Mouse (Mus musculus) lung, postnatal 10 days (tissue): ENCODE measurements around the gene Csk.
A peak's percentile ranks its signal among the peaks of the same experiment; 100 is the strongest.

Source experiments
- DNase-seq: peaks from one replicate; pipeline ENCODE4 v3.0.0; 2021

Csk gene

GRCm38 (mm10) chr9:57656631-57657350 is 3.4 kb upstream of the Csk start:
- peak; percentile 58 for DNase-seq

- DNase-seq = peak; percentile 96
Observed at GRCm38 (mm10) chr9:57655749-57656148, 2.3 kb upstream of the Csk start.

GRCm38 (mm10) chr9:57654966-57655365 is 1.5 kb upstream of the Csk start:
- no peak for DNase-seq

- DNase-seq = no peak
Observed at GRCm38 (mm10) chr9:57652855-57653254, 576 bp downstream of the Csk start.

GRCm38 (mm10) chr9:57652351-57652750 is 1.1 kb downstream of the Csk start:
- no peak for DNase-seq

GRCm38 (mm10) chr9:57650786-57651311 is 2.6 kb downstream of the Csk start:
- peak; percentile 54 for DNase-seq

- no peak for DNase-seq
Observed at GRCm38 (mm10) chr9:57650130-57650785, 3.2 kb downstream of the Csk start.

- DNase-seq = no peak
Observed at GRCm38 (mm10) chr9:57647286-57648108, 5.9 kb downstream of the Csk start.

- no peak for DNase-seq
Observed at GRCm38 (mm10) chr9:57646551-57647103, 6.8 kb downstream of the Csk start.

GRCm38 (mm10) chr9:57644944-57645893 is 8.2 kb downstream of the Csk start:
- peak; percentile 95 for DNase-seq

GRCm38 (mm10) chr9:57644442-57644943 is 8.9 kb downstream of the Csk start:
- no peak for DNase-seq

GRCm38 (mm10) chr9:57643856-57644180 is 9.6 kb downstream of the Csk start:
- no peak for DNase-seq

GRCm38 (mm10) chr9:57643169-57643855 is 10.1 kb downstream of the Csk start:
- DNase-seq = no peak

- no peak for DNase-seq
Observed at GRCm38 (mm10) chr9:57641775-57642550, 11.5 kb downstream of the Csk start.

- DNase-seq = no peak
Observed at GRCm38 (mm10) chr9:57641022-57641421, 12.4 kb downstream of the Csk start.

- peak; percentile 82 for DNase-seq
Observed at GRCm38 (mm10) chr9:57640384-57640783, 13.0 kb downstream of the Csk start.

- DNase-seq = no peak
Observed at GRCm38 (mm10) chr9:57639661-57640328, 13.6 kb downstream of the Csk start.

- DNase-seq = peak; percentile 83
Observed at GRCm38 (mm10) chr9:57638651-57639459, 14.6 kb downstream of the Csk start.
